Mouse (Mus musculus): ENCODE data around the gene Abat. TPM values are rescaled to one million over a fixed set of nuclear protein-coding genes. Genes with fewer than 3 reads are reported as not detected.

The Abat gene
- polyA plus RNA-seq, 1 experiment, result 0.05 TPM

- Histone ChIP-seq H3K4me3 (ENCODE audit: insufficient read depth, poor library complexity, severe bottlenecking) (no peak overlapping the region), H3K36me3 (ENCODE audit: control insufficient read depth, insufficient read depth) (no peaks in the 10 kb centered on the region), H3K27me3 (ENCODE audit: control insufficient read depth, insufficient read depth, insufficient read length) (peaks cover 21% of the 10 kb centered on the region), H3ac (ENCODE audit: control insufficient read depth, insufficient read length, low read depth) (no peak overlapping the region), H3K79me3 (ENCODE audit: low read depth) (no peaks in the 10 kb centered on the region), H3K79me2 (ENCODE audit: control insufficient read depth, insufficient read depth) (no peaks in the 10 kb centered on the region)
- TF ChIP-seq MYOD1 (IDR thresholded peaks at IDR 0.05; ENCODE audit: control insufficient read depth, insufficient read length, low read depth) (no peak), USF1 (IDR thresholded peaks at IDR 0.05; ENCODE audit: low read depth) (no peak), CTCF (IDR thresholded peaks at IDR 0.05; ENCODE audit: control insufficient read depth, insufficient read depth, insufficient read length) (no peak), FOSL1 (IDR thresholded peaks at IDR 0.05; ENCODE audit: insufficient read depth, low read length, poor library complexity, severe bottlenecking) (no peak)
Observed at GRCm38 (mm10) chr16:8532461-8532860, 19.2 kb downstream of the Abat start.

GRCm38 (mm10) chr16:8532894-8533293 lies 19.7 kb downstream of the Abat start:
- Histone ChIP-seq H3K79me2 (ENCODE audit: control insufficient read depth, insufficient read depth) (no peaks in the 10 kb centered on the region), H3K36me3 (ENCODE audit: control insufficient read depth, insufficient read depth) (no peaks in the 10 kb centered on the region), H3K4me3 (ENCODE audit: insufficient read depth, poor library complexity, severe bottlenecking) (no peak overlapping the region), H3ac (ENCODE audit: control insufficient read depth, insufficient read length, low read depth) (no peak overlapping the region), H3K79me3 (ENCODE audit: low read depth) (no peaks in the 10 kb centered on the region), H3K27me3 (ENCODE audit: control insufficient read depth, insufficient read depth, insufficient read length) (peaks cover 19% of the 10 kb centered on the region)
- no peak for TF ChIP-seq MYOD1 (IDR thresholded peaks at IDR 0.05; ENCODE audit: control insufficient read depth, insufficient read length, low read depth)
- no peak for TF ChIP-seq USF1 (IDR thresholded peaks at IDR 0.05; ENCODE audit: low read depth)
- no peak for TF ChIP-seq CEBPB (IDR thresholded peaks at IDR 0.05; ENCODE audit: low read depth)
- TF ChIP-seq CTCF (IDR thresholded peaks at IDR 0.05; ENCODE audit: control insufficient read depth, insufficient read depth, insufficient read length), result no peak
- TF ChIP-seq FOSL1 (IDR thresholded peaks at IDR 0.05; ENCODE audit: insufficient read depth, low read length, poor library complexity, severe bottlenecking), result no peak
- TF ChIP-seq MAX (IDR thresholded peaks at IDR 0.05), result no peak
- no peak for TF ChIP-seq MYOG (IDR thresholded peaks at IDR 0.05; ENCODE audit: control insufficient read depth, extremely low read depth, insufficient read length)

- no peak overlapping the region for H3ac ChIP-seq (ENCODE audit: control insufficient read depth, insufficient read length, low read depth)
- TF ChIP-seq MYOG (IDR thresholded peaks at IDR 0.05; ENCODE audit: control insufficient read depth, extremely low read depth, insufficient read length) (no peak), CEBPB (IDR thresholded peaks at IDR 0.05; ENCODE audit: low read depth) (no peak), FOSL1 (IDR thresholded peaks at IDR 0.05; ENCODE audit: insufficient read depth, low read length, poor library complexity, severe bottlenecking) (no peak), MAX (IDR thresholded peaks at IDR 0.05) (no peak), USF1 (IDR thresholded peaks at IDR 0.05; ENCODE audit: low read depth) (no peak), CTCF (IDR thresholded peaks at IDR 0.05; ENCODE audit: control insufficient read depth, insufficient read depth, insufficient read length) (no peak), MYOD1 (IDR thresholded peaks at IDR 0.05; ENCODE audit: control insufficient read depth, insufficient read length, low read depth) (no peak)
- no peaks in the 10 kb centered on the region for H3K36me3 ChIP-seq (ENCODE audit: control insufficient read depth, insufficient read depth)
- H3K79me3 ChIP-seq (ENCODE audit: low read depth), result no peaks in the 10 kb centered on the region
- H3K79me2 ChIP-seq (ENCODE audit: control insufficient read depth, insufficient read depth), result no peaks in the 10 kb centered on the region
- H3K4me3 ChIP-seq (ENCODE audit: insufficient read depth, poor library complexity, severe bottlenecking), result no peak overlapping the region
- peaks cover 15% of the 10 kb centered on the region for H3K27me3 ChIP-seq (ENCODE audit: control insufficient read depth, insufficient read depth, insufficient read length)
Observed at GRCm38 (mm10) chr16:8533477-8533876, 20.2 kb downstream of the Abat start.

GRCm38 (mm10) chr16:8534466-8535200 lies 21.4 kb downstream of the Abat start:
- Histone ChIP-seq H3ac (ENCODE audit: control insufficient read depth, insufficient read length, low read depth) (no peak overlapping the region), H3K4me3 (ENCODE audit: insufficient read depth, poor library complexity, severe bottlenecking) (no peak overlapping the region), H3K79me3 (ENCODE audit: low read depth) (no peaks in the 10 kb centered on the region), H3K79me2 (ENCODE audit: control insufficient read depth, insufficient read depth) (no peaks in the 10 kb centered on the region), H3K36me3 (ENCODE audit: control insufficient read depth, insufficient read depth) (no peaks in the 10 kb centered on the region), H3K27me3 (ENCODE audit: control insufficient read depth, insufficient read depth, insufficient read length) (peaks cover 13% of the 10 kb centered on the region)
- TF ChIP-seq CTCF (IDR thresholded peaks at IDR 0.05; ENCODE audit: control insufficient read depth, insufficient read depth, insufficient read length) (no peak), MYOG (IDR thresholded peaks at IDR 0.05; ENCODE audit: control insufficient read depth, extremely low read depth, insufficient read length) (no peak), CEBPB (IDR thresholded peaks at IDR 0.05; ENCODE audit: low read depth) (no peak), USF1 (IDR thresholded peaks at IDR 0.05; ENCODE audit: low read depth) (no peak), FOSL1 (IDR thresholded peaks at IDR 0.05; ENCODE audit: insufficient read depth, low read length, poor library complexity, severe bottlenecking) (no peak), MYOD1 (IDR thresholded peaks at IDR 0.05; ENCODE audit: control insufficient read depth, insufficient read length, low read depth) (no peak), MAX (IDR thresholded peaks at IDR 0.05) (no peak)

- no peak for TF ChIP-seq FOSL1 (IDR thresholded peaks at IDR 0.05; ENCODE audit: insufficient read depth, low read length, poor library complexity, severe bottlenecking)
- no peak for TF ChIP-seq MYOG (IDR thresholded peaks at IDR 0.05; ENCODE audit: control insufficient read depth, extremely low read depth, insufficient read length)
- no peak for TF ChIP-seq CTCF (IDR thresholded peaks at IDR 0.05; ENCODE audit: control insufficient read depth, insufficient read depth, insufficient read length)
- TF ChIP-seq MYOD1 (IDR thresholded peaks at IDR 0.05; ENCODE audit: control insufficient read depth, insufficient read length, low read depth), result no peak
- no peak for TF ChIP-seq MAX (IDR thresholded peaks at IDR 0.05)
- no peak for TF ChIP-seq CEBPB (IDR thresholded peaks at IDR 0.05; ENCODE audit: low read depth)
- TF ChIP-seq USF1 (IDR thresholded peaks at IDR 0.05; ENCODE audit: low read depth), result no peak
- Histone ChIP-seq H3K79me2 (ENCODE audit: control insufficient read depth, insufficient read depth) (no peaks in the 10 kb centered on the region), H3K4me3 (ENCODE audit: insufficient read depth, poor library complexity, severe bottlenecking) (no peak overlapping the region), H3ac (ENCODE audit: control insufficient read depth, insufficient read length, low read depth) (no peak overlapping the region), H3K79me3 (ENCODE audit: low read depth) (no peaks in the 10 kb centered on the region), H3K27me3 (ENCODE audit: control insufficient read depth, insufficient read depth, insufficient read length) (peaks cover 8% of the 10 kb centered on the region), H3K36me3 (ENCODE audit: control insufficient read depth, insufficient read depth) (no peaks in the 10 kb centered on the region)
Observed at GRCm38 (mm10) chr16:8535411-8535810, 22.2 kb downstream of the Abat start.

Data from C2C12 (cell line).